Comparison of ENCODE assay signal across 8 mouse cellular contexts in genomic region chr8:120285033-120285432, GRCm38 (mm10). TPM values are rescaled to one million over a fixed set of nuclear protein-coding genes. Genes with fewer than 3 reads are reported as not detected.
DNase-seq lines count a peak whose midpoint lies in the region; ATAC-seq lines count a peak whose summit lies in the region.

No protein-coding gene starts in this region.

- H3K4me3 ChIP-seq in heart, embryonic 15.5 days = no peak overlapping the region
- no peak overlapping the region for H3K4me3 ChIP-seq in heart, embryonic 16.5 days (ENCODE audit: low read length)
- H3K4me3 ChIP-seq in liver, embryonic 12.5 days = no peak overlapping the region
- H3K4me3 ChIP-seq in neural tube, embryonic 13.5 days = no peak overlapping the region

- H3K9ac ChIP-seq in heart, embryonic 15.5 days = no peak overlapping the region
- peak overlapping the region; percentile 23; the same call in 1 of the 2 replicates for H3K9ac ChIP-seq in heart, embryonic 16.5 days (ENCODE audit: low read length)
- peak overlapping the region; percentile 40; the same call in 1 of the 2 replicates for H3K9ac ChIP-seq in liver, embryonic 12.5 days
- peak overlapping the region; percentile 58; the same call in 1 of the 2 replicates for H3K9ac ChIP-seq in neural tube, embryonic 13.5 days

- H3K36me3 ChIP-seq in heart, embryonic 15.5 days = no peaks in the 10 kb centered on the region
- no peaks in the 10 kb centered on the region for H3K36me3 ChIP-seq in heart, embryonic 16.5 days (ENCODE audit: control insufficient read depth, insufficient read depth)
- H3K36me3 ChIP-seq in liver, embryonic 12.5 days = peaks cover 7% of the 10 kb centered on the region; the same call in 1 of the 2 replicates
- no peaks in the 10 kb centered on the region for H3K36me3 ChIP-seq in neural tube, embryonic 13.5 days

- peaks cover 73% of the 10 kb centered on the region for H3K4me1 ChIP-seq in heart, embryonic 15.5 days (replicated peaks)
- peaks cover 59% of the 10 kb centered on the region for H3K4me1 ChIP-seq in heart, embryonic 16.5 days (ENCODE audit: control insufficient read depth, insufficient read depth, low read length)
- peaks cover 76% of the 10 kb centered on the region for H3K4me1 ChIP-seq in liver, embryonic 12.5 days
- H3K4me1 ChIP-seq in neural tube, embryonic 13.5 days (replicated peaks) = peaks cover 87% of the 10 kb centered on the region

- peak overlapping the region; percentile 63 for H3K27ac ChIP-seq in heart, embryonic 15.5 days
- peak overlapping the region; percentile 69 for H3K27ac ChIP-seq in heart, embryonic 16.5 days (ENCODE audit: low read length)
- peak overlapping the region; percentile 38; the same call in 1 of the 2 replicates for H3K27ac ChIP-seq in liver, embryonic 12.5 days
- peak overlapping the region; percentile 75 for H3K27ac ChIP-seq in neural tube, embryonic 13.5 days (replicated peaks)

- ATAC-seq in heart, embryonic 15.5 days (replicated peaks; ENCODE audit: insufficient number of reproducible peaks, insufficient read depth, low FRiP score, low read depth) = peak; percentile 50
- ATAC-seq in heart, embryonic 16.5 days (replicated peaks; ENCODE audit: extremely low read depth, insufficient read depth, low FRiP score) = peak; percentile 61
- peak; percentile 14; the same call in 1 of the 2 replicates for ATAC-seq in liver, embryonic 12.5 days
- no peak for ATAC-seq in neural tube, embryonic 13.5 days (ENCODE audit: low read depth)

- H3K4me2 ChIP-seq in heart, embryonic 15.5 days = no peak overlapping the region
- 0 out of 2 replicates have a peak overlapping the region, but pooled peaks have one; percentile 6 for H3K4me2 ChIP-seq in heart, embryonic 16.5 days (ENCODE audit: low read depth, low read length)
- no peak overlapping the region for H3K4me2 ChIP-seq in liver, embryonic 12.5 days
- H3K4me2 ChIP-seq in neural tube, embryonic 13.5 days = no peak overlapping the region

- 25% methylated on average over 3 of the region's 3 CpGs for WGBS in heart, embryonic 15.5 days
- WGBS in heart, embryonic 16.5 days = 22% methylated on average over 3 of the region's 3 CpGs
- 9% methylated on average over 3 of the region's 3 CpGs for WGBS in liver, embryonic 12.5 days (ENCODE audit: insufficient replicate concordance)
- WGBS in neural tube, embryonic 13.5 days = 46% methylated on average over 3 of the region's 3 CpGs

- intact Hi-C loops in heart, postnatal 10 days (cut with DNase I) = loop anchor here (5.0 kb wide), 1 partner anchor 312 kb away; no protein-coding TSS in a partner anchor

- no peaks in the 10 kb centered on the region for H3K9me3 ChIP-seq in heart, embryonic 15.5 days (replicated peaks)
- H3K9me3 ChIP-seq in heart, embryonic 16.5 days (replicated peaks; ENCODE audit: control insufficient read depth, low read length) = no peaks in the 10 kb centered on the region
- no peaks in the 10 kb centered on the region for H3K9me3 ChIP-seq in liver, embryonic 12.5 days (replicated peaks)
- no peaks in the 10 kb centered on the region for H3K9me3 ChIP-seq in neural tube, embryonic 13.5 days

- 0 out of 2 replicates have a peak, but pooled peaks cover 6% of the 10 kb centered on the region for H3K27me3 ChIP-seq in heart, embryonic 15.5 days
- H3K27me3 ChIP-seq in heart, embryonic 16.5 days (ENCODE audit: control insufficient read depth, insufficient read depth, low read length) = no peaks in the 10 kb centered on the region; the same call in 1 of the 2 replicates
- peaks cover 18% of the 10 kb centered on the region for H3K27me3 ChIP-seq in liver, embryonic 12.5 days (replicated peaks)
- peaks cover 3% of the 10 kb centered on the region; the same call in 1 of the 2 replicates for H3K27me3 ChIP-seq in neural tube, embryonic 13.5 days

- DNase-seq in heart, postnatal 10 days = no peak
- no peak for DNase-seq in left cerebral cortex, adult 11 months (ENCODE audit: low spot score)
- no peak for DNase-seq in layer of hippocampus, postnatal 36 days
- DNase-seq in cerebellum, postnatal 25 days = no peak

RNA-seq across cellular contexts. Expression of gene Gse1, which starts 56.8 kb away (rescaled TPM):
- polyA plus RNA-seq in heart, embryonic 15.5 days (2015; fragmentation: Nextera tagmentation; extraction: Ambion mirVana) = 8.9 and 10.8 TPM in 2 replicates
- total RNA-seq in heart, postnatal 10 days (2021) = 10 to 100 TPM; 32.6 to 34.6 TPM
- polyA plus RNA-seq in heart, embryonic 16.5 days (2015; fragmentation: Nextera tagmentation; extraction: Ambion mirVana) = 7.7 and 9.7 TPM in 2 replicates
- 14.5 and 15.9 TPM in 2 replicates for polyA plus RNA-seq in liver, embryonic 12.5 days (2016; fragmentation: Nextera tagmentation; extraction: Ambion mirVana)
- 17.0 and 17.1 TPM in 2 replicates for polyA plus RNA-seq in neural tube, embryonic 13.5 days (2015; fragmentation: Nextera tagmentation; extraction: Ambion mirVana)
- 100 to 1,000 TPM; 147 to 155 TPM for total RNA-seq in layer of hippocampus, postnatal 36 days (2021)
